Mouse (Mus musculus) kidney, postnatal 0 days (tissue): Measurements from ENCODE around the gene Phyhipl. TPM values are rescaled to one million over a fixed set of nuclear protein-coding genes. Genes with fewer than 3 reads are reported as not detected.
A peak's percentile ranks its signal among the peaks of the same experiment; 100 is the strongest.

Source experiments
- ATAC-seq: fragments of 200-750 bp; cut with Nextera tagmentation; replicated peaks from 2 replicates; pipeline ENCODE4 v1.8.0; 2017; ENCODE audit warnings: low read depth, moderate number of reproducible peaks, moderate TSS enrichment, moderate library complexity; ENCODE audit not compliant: low FRiP score
- DNase-seq: peaks from one replicate; pipeline ENCODE4 v3.0.0-alpha.2; 2016; ENCODE audit warnings: low spot score
- H3K27ac ChIP-seq: fragments of 300-500 bp; sonication (generic); 2 replicates; pipeline ENCODE4 v1.5.1; 2014; ENCODE audit warnings: mild to moderate bottlenecking
- H3K27me3 ChIP-seq: fragments of 300-500 bp; sonication (generic); 2 replicates; pipeline ENCODE4 v1.6.1; 2014; ENCODE audit warnings: low read length, mixed read lengths; ENCODE audit not compliant: insufficient read depth
- H3K36me3 ChIP-seq: fragments of 300-500 bp; sonication (generic); 2 replicates; pipeline ENCODE4 v1.6.1; 2014; ENCODE audit warnings: low read length, mixed read lengths; ENCODE audit not compliant: insufficient read depth
- H3K4me1 ChIP-seq: fragments of 300-500 bp; sonication (generic); replicated peaks from 2 replicates; pipeline ENCODE4 v1.6.1; 2014; ENCODE audit warnings: antibody characterized with exemption, low read length, mixed read lengths; ENCODE audit not compliant: insufficient read depth
- H3K4me2 ChIP-seq: fragments of 300-500 bp; sonication (generic); 2 replicates; pipeline ENCODE4 v1.6.1; 2014; ENCODE audit warnings: mild to moderate bottlenecking, low read length, moderate library complexity, mixed read lengths
- H3K4me3 ChIP-seq: fragments of 300-500 bp; sonication (generic); replicated peaks from 2 replicates; pipeline ENCODE4 v1.5.1; 2014; ENCODE audit warnings: low read depth, low read length
- H3K9ac ChIP-seq: fragments of 300-500 bp; sonication (generic); 2 replicates; pipeline ENCODE4 v1.6.1; 2014; ENCODE audit warnings: low read depth, low read length
- H3K9me3 ChIP-seq: fragments of 300-500 bp; sonication (generic); replicated peaks from 2 replicates; pipeline ENCODE4 v1.6.1; 2016; ENCODE audit warnings: low read length, inconsistent platforms, mixed read lengths
- CTCF ChIP-seq: IDR thresholded peaks from 2 replicates; pipeline ENCODE4 v1.5.1; 2016; ENCODE audit warnings: antibody characterized with exemption, low read depth, mild to moderate bottlenecking, moderate library complexity
- WGBS: fragments of 180-500 bp; shearing (Covaris S2); extraction: QIAGEN DNeasy Blood & Tissue Kit; methylation state at CpG from one replicate; pipeline ENCODE4 v1.1.7; 2014; 5-methylcytosine and 5-hydroxymethylcytosine counted together
- polyA plus RNA-seq: library from polyadenylated mRNA; unstranded; fragments of >200 nt; fragmentation: Nextera tagmentation; extraction: Ambion mirVana; gene quantifications from 2 replicates; pipeline ENCODE4 v1.2.1, GENCODE M21; 2015

Phyhipl gene
- polyA plus RNA-seq, 1 experiment from 2014 or later, result 35.0 TPM

GRCm38 (mm10) chr10:70611633-70612032 lies 44.1 kb downstream of the Phyhipl start:
- Histone ChIP-seq H3K9me3 (no peaks in the 10 kb centered on the region), H3K9ac (no peak overlapping the region), H3K36me3 (no peaks in the 10 kb centered on the region), H3K4me2 (no peak overlapping the region), H3K27me3 (no peaks in the 10 kb centered on the region), H3K27ac (no peak overlapping the region), H3K4me3 (no peak overlapping the region), H3K4me1 (no peaks in the 10 kb centered on the region)
- no peak for TF ChIP-seq CTCF
- DNase-seq (no peak), ATAC-seq (no peak)
- 95% methylated on average over 1 of the region's 1 CpGs for WGBS

GRCm38 (mm10) chr10:70599925-70600305 lies 55.9 kb downstream of the Phyhipl start:
- Histone ChIP-seq H3K27ac (peak overlapping the region; percentile 63; the same call in 1 of the 2 replicates), H3K27me3 (0 out of 2 replicates have a peak, but pooled peaks cover 12% of the 10 kb centered on the region), H3K9ac (peak overlapping the region; percentile 56), H3K9me3 (no peaks in the 10 kb centered on the region), H3K4me1 (no peaks in the 10 kb centered on the region; the same call in 1 of the 2 replicates), H3K4me2 (peak overlapping the region; percentile 87), H3K4me3 (peak overlapping the region; percentile 58), H3K36me3 (no peaks in the 10 kb centered on the region)
- TF ChIP-seq CTCF, result no peak
- DNase-seq, result no peak
- 2% methylated on average over 28 of the region's 28 CpGs for WGBS
- ATAC-seq, result peak; percentile 33

GRCm38 (mm10) chr10:70599126-70599924 lies 56.4 kb downstream of the Phyhipl start:
- H3K4me3 ChIP-seq, result peak overlapping the region; percentile 58
- under 1% methylated on average over 48 of the region's 124 CpGs for WGBS
- no peaks in the 10 kb centered on the region for H3K36me3 ChIP-seq
- H3K4me1 ChIP-seq, result no peaks in the 10 kb centered on the region; the same call in 1 of the 2 replicates
- ATAC-seq (peak; percentile 95), DNase-seq (peak; percentile 73)
- no peaks in the 10 kb centered on the region for H3K9me3 ChIP-seq
- peak overlapping the region; percentile 56 for H3K9ac ChIP-seq
- H3K27me3 ChIP-seq, result 0 out of 2 replicates have a peak, but pooled peaks cover 12% of the 10 kb centered on the region
- peak overlapping the region; percentile 63; the same call in 1 of the 2 replicates for H3K27ac ChIP-seq
- peak; percentile 27; the same call in 1 of the 2 replicates for TF ChIP-seq CTCF
- H3K4me2 ChIP-seq, result peak overlapping the region; percentile 87

- DNase-seq, result peak; percentile 5
- Histone ChIP-seq H3K9me3 (no peaks in the 10 kb centered on the region), H3K9ac (peak overlapping the region; percentile 46; the same call in 1 of the 2 replicates), H3K4me3 (peak overlapping the region; percentile 58), H3K4me2 (peak overlapping the region; percentile 87), H3K27me3 (0 out of 2 replicates have a peak, but pooled peaks cover 12% of the 10 kb centered on the region), H3K36me3 (no peaks in the 10 kb centered on the region), H3K27ac (peak overlapping the region; percentile 22; the same call in 1 of the 2 replicates), H3K4me1 (no peaks in the 10 kb centered on the region; the same call in 1 of the 2 replicates)
- under 1% methylated on average over 46 of the region's 48 CpGs for WGBS
- TF ChIP-seq CTCF, result no peak
- peak; percentile 57 for ATAC-seq
These were observed 57.1 kb downstream of the Phyhipl start for GRCm38 (mm10) chr10:70598516-70599125.

GRCm38 (mm10) chr10:70598081-70598515 lies 57.7 kb downstream of the Phyhipl start:
- H3K27me3 ChIP-seq, result 0 out of 2 replicates have a peak, but pooled peaks cover 12% of the 10 kb centered on the region
- H3K4me1 ChIP-seq, result no peaks in the 10 kb centered on the region; the same call in 1 of the 2 replicates
- no peaks in the 10 kb centered on the region for H3K9me3 ChIP-seq
- no peak overlapping the region for H3K27ac ChIP-seq
- DNase-seq (peak; percentile 76), ATAC-seq (no peak)
- WGBS, result 24% methylated on average over 10 of the region's 10 CpGs
- TF ChIP-seq CTCF, result no peak
- no peaks in the 10 kb centered on the region for H3K36me3 ChIP-seq
- peak overlapping the region; percentile 58 for H3K4me3 ChIP-seq
- no peak overlapping the region for H3K9ac ChIP-seq
- peak overlapping the region; percentile 87 for H3K4me2 ChIP-seq

- Histone ChIP-seq H3K4me3 (no peak overlapping the region), H3K36me3 (no peaks in the 10 kb centered on the region), H3K9me3 (no peaks in the 10 kb centered on the region), H3K4me2 (no peak overlapping the region), H3K4me1 (no peaks in the 10 kb centered on the region), H3K27ac (no peak overlapping the region), H3K9ac (no peak overlapping the region), H3K27me3 (0 out of 2 replicates have a peak, but pooled peaks cover 4% of the 10 kb centered on the region)
- TF ChIP-seq CTCF, result peak; percentile 67
- peak; percentile 63 for DNase-seq
- ATAC-seq, result no peak
- WGBS, result 53% methylated on average over 1 of the region's 1 CpGs
These were observed 61.8 kb downstream of the Phyhipl start for GRCm38 (mm10) chr10:70594007-70594406.
